Mouse (Mus musculus) megakaryocyte, embryonic 14.5 days (primary cell): ENCODE data around the gene Megf8.

ENCODE experiments used
- FLI1 ChIP-seq: IDR thresholded peaks from 2 replicates; pipeline ENCODE4 v1.6.1; 2012; ENCODE audit warnings: low read length, inconsistent platforms, mixed read lengths
- GATA1 ChIP-seq: IDR thresholded peaks from 3 replicates; pipeline ENCODE4 v1.6.1; 2012; ENCODE audit warnings: mixed read lengths, low read length, inconsistent platforms, borderline replicate concordance

DNA sequence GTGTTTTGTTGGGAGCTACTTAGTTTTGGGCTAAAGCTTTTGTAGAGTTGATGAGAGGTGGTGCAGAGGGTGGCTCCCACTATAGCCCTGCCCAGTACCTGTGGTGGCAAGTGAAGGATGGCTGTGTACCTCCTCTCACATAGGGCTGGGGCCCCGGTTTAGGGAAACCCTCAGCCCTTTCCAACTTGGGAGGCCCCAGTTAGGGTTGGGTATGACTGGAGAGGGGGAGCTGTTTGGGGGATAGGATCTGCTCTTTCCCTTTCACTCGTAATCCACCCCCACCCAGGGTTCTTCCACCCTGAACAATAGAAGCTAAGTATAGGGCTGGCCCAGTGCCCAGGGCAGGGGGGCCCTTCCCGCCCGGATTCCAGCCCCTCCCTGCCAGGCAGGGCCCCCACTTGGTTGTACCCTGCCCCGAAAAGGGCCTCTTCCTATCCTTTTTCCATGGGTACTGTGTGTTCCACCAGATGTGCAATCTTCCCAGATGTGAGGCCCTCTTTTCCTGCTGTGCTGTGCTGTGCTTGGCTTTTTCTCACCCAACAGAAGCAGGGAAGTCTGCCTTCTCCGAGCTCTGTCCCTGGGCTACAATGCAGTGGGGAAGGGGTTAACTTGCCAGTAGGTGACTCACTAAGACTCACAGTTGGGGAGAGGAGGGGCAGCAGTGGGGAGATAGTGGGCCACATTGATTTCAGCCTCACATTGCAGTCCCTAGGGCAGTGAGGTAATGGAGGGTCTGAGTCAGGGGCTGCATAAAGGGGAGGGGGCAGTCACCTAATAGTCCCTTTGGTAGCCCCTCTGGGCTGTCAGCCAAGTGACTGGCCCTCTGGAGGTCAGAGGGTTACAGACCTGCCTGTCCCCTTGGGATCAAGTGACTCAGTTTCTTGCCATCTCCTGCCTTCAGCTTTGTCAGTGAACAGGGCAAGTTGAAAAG is 36.8 kb upstream of the Megf8 start:
- no peak for TF ChIP-seq FLI1
- no peak for TF ChIP-seq GATA1
